Mouse (Mus musculus) lung, postnatal 0 days (tissue): ENCODE measurements at regions not wholly inside any gene's neighbourhood (a gene's known extent, or its start where the extent isn't known, plus 50 kb on each side); places are given as distances from the start of the nearest gene placed in this dataset.

Source experiments
- CTCF ChIP-seq: IDR thresholded peaks from 2 replicates; pipeline ENCODE4 v1.5.1; 2016; ENCODE audit warnings: antibody characterized with exemption, mild to moderate bottlenecking
- EP300 ChIP-seq: IDR thresholded peaks from 2 replicates; pipeline ENCODE4 v1.6.1; 2016; ENCODE audit warnings: antibody characterized with exemption, mild to moderate bottlenecking, control low read depth

- TF ChIP-seq CTCF = no peak
- no peak for TF ChIP-seq EP300
Observed at GRCm38 (mm10) chr12:29160920-29161319, 367.3 kb upstream of the Myt1l start.
